In the genomic region with DNA sequence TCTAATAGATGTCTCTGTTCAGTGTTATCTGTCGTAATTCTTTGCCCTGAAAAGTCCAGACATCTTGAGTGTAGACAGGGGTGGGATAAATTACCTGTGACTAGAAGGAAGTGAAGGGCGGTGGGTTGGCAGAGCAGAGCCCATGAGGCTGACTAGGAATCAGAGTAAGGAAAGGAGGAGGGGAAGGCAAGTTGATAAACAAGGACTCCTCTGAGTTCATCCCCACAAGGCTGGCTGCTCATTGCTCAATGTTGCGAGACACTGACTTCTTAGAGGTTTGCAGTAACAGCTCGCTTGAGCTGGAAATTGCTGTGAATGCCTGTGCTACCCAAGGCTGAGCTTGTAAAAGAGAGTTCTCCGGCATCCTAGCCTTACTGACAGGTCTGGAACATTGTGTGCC, we compare ENCODE assay signal across 24 mouse cellular contexts.
A peak's percentile ranks its signal among the peaks of the same experiment; 100 is the strongest.
DNase-seq lines count a peak whose midpoint lies in the region; ATAC-seq and TF ChIP-seq lines count a peak whose summit lies in the region.
"Had no signal": no experiment of that assay in that cellular context is flagged by ENCODE, and none has a peak within 500 bp of the region (broad histone marks: within the 10 kb centered on the region; RNA-seq: fewer than 3 reads in every experiment).

No protein-coding gene starts in this region.

- TF ChIP-seq POLR2A in kidney, adult 2 months (IDR thresholded peaks at IDR 0.05; ENCODE audit: low read depth, low read length) = no peak
- TF ChIP-seq POLR2A in brain, embryonic 14.5 days (IDR thresholded peaks at IDR 0.05; ENCODE audit: borderline replicate concordance, extremely low read depth, insufficient read depth, insufficient read length, poor library complexity, severe bottlenecking) = no peak

- peak; percentile 2 for DNase-seq in embryonic facial prominence, embryonic 14.5 days (ENCODE audit: low spot score)
- DNase-seq in embryonic facial prominence, embryonic 10.5 days (ENCODE audit: low spot score) = no peak
- no peak for DNase-seq in kidney, adult 2 months
- DNase-seq in Patski (ENCODE audit: low read depth, low spot score) = peak; percentile 19
- peak; percentile 12 for DNase-seq in brain, embryonic 14.5 days (ENCODE audit: low read depth)
- no peak for DNase-seq in left cerebral cortex, postnatal 36 days (ENCODE audit: low spot score in 2 of 2)
- DNase-seq: adrenal gland, adult 8-10 months; adrenal gland, postnatal 25 days; B cell, adult 2 months; cerebellum, adult 18-20 months; cerebellum, adult 9-10 months; cerebellum, postnatal 14 days; gastrocnemius, postnatal 10 days; gastrocnemius, postnatal 36 days; heart, adult 11 months had no signal

- CTCF ChIA-PET in Patski (lab: Charles Lee) = no interaction called here

- H3K4me3 ChIP-seq in embryonic facial prominence, embryonic 14.5 days (ENCODE audit: low read depth, low read length) = no peak overlapping the region
- H3K4me3 ChIP-seq in embryonic facial prominence, embryonic 10.5 days = no peak overlapping the region
- H3K4me3 ChIP-seq in kidney, embryonic 16.5 days (ENCODE audit: low read length) = no peak overlapping the region
- H3K4me3 ChIP-seq in kidney, adult 2 months (ENCODE audit: insufficient read depth, low read depth, low read length) = no peak overlapping the region
- H3K4me3 ChIP-seq: embryonic facial prominence, embryonic 15.5 days; forebrain, embryonic 12.5 days; forebrain, embryonic 15.5 days; hindbrain, embryonic 12.5 days; hindbrain, embryonic 15.5 days had no signal

- in situ Hi-C loops in Patski (cut with MboI; ENCODE audit: low pct_unique_long_range_greater_than_20kb) = no loop called here

- no peaks in the 10 kb centered on the region for H3K9me3 ChIP-seq in embryonic facial prominence, embryonic 14.5 days (ENCODE audit: control insufficient read depth, low read length)
- no peaks in the 10 kb centered on the region for H3K9me3 ChIP-seq in embryonic facial prominence, embryonic 10.5 days
- H3K9me3 ChIP-seq in kidney, embryonic 16.5 days (ENCODE audit: low read length) = no peaks in the 10 kb centered on the region
- H3K9me3 ChIP-seq: embryonic facial prominence, embryonic 15.5 days; forebrain, embryonic 12.5 days; forebrain, embryonic 15.5 days; G1E; hindbrain, embryonic 12.5 days; hindbrain, embryonic 15.5 days had no signal

- H3K36me3 ChIP-seq in embryonic facial prominence, embryonic 14.5 days (ENCODE audit: control insufficient read depth, insufficient read depth, low read length) = no peaks in the 10 kb centered on the region
- H3K36me3 ChIP-seq in embryonic facial prominence, embryonic 10.5 days (replicated peaks) = no peaks in the 10 kb centered on the region
- no peaks in the 10 kb centered on the region for H3K36me3 ChIP-seq in kidney, embryonic 16.5 days (ENCODE audit: insufficient read depth, low read length)
- no peaks in the 10 kb centered on the region for H3K36me3 ChIP-seq in kidney, adult 2 months (ENCODE audit: control insufficient read depth, insufficient read depth, low read length)
- H3K36me3 ChIP-seq: embryonic facial prominence, embryonic 15.5 days; forebrain, embryonic 12.5 days; forebrain, embryonic 15.5 days; G1E; hindbrain, embryonic 12.5 days; hindbrain, embryonic 15.5 days had no signal

- POLR2A ChIA-PET in Patski (lab: Charles Lee) = no interaction called here

- intact Hi-C loops in left cerebral cortex, postnatal 36 days (cut with DNase I) = no loop called here

- H3K27ac ChIP-seq in embryonic facial prominence, embryonic 14.5 days (replicated peaks; ENCODE audit: low read depth, low read length) = no peak overlapping the region
- no peak overlapping the region for H3K27ac ChIP-seq in embryonic facial prominence, embryonic 10.5 days (replicated peaks)
- no peak overlapping the region for H3K27ac ChIP-seq in kidney, embryonic 16.5 days (ENCODE audit: low read length)
- no peak overlapping the region for H3K27ac ChIP-seq in kidney, adult 2 months (ENCODE audit: insufficient read depth, low read depth, low read length)
- H3K27ac ChIP-seq: embryonic facial prominence, embryonic 15.5 days; forebrain, embryonic 12.5 days; forebrain, embryonic 15.5 days; hindbrain, embryonic 12.5 days; hindbrain, embryonic 15.5 days had no signal

- no peak overlapping the region for H3K9ac ChIP-seq in embryonic facial prominence, embryonic 14.5 days (ENCODE audit: low read depth, low read length)
- H3K9ac ChIP-seq in kidney, embryonic 16.5 days (replicated peaks; ENCODE audit: low read length) = no peak overlapping the region
- H3K9ac ChIP-seq: embryonic facial prominence, embryonic 15.5 days; forebrain, embryonic 12.5 days; forebrain, embryonic 15.5 days; hindbrain, embryonic 12.5 days; hindbrain, embryonic 15.5 days had no signal

- no peak overlapping the region for H3K4me2 ChIP-seq in embryonic facial prominence, embryonic 14.5 days (ENCODE audit: low read depth, low read length)
- H3K4me2 ChIP-seq in kidney, embryonic 16.5 days (replicated peaks; ENCODE audit: low read depth, low read length) = no peak overlapping the region
- H3K4me2 ChIP-seq: embryonic facial prominence, embryonic 15.5 days; forebrain, embryonic 12.5 days; forebrain, embryonic 15.5 days; heart, embryonic 11.5 days; hindbrain, embryonic 12.5 days; hindbrain, embryonic 15.5 days had no signal

- TF ChIP-seq CTCF in kidney, adult 2 months (conservative IDR thresholded peaks at IDR 0.05; ENCODE audit: insufficient read depth, insufficient read length, low read depth, low read length) = no peak
- TF ChIP-seq CTCF in Patski (IDR thresholded peaks at IDR 0.05) = no peak
- TF ChIP-seq CTCF in brain, embryonic 14.5 days (IDR thresholded peaks at IDR 0.05; ENCODE audit: borderline replicate concordance, extremely low read depth, insufficient read depth, insufficient read length) = no peak

- 85% methylated on average over 4 of the region's 5 CpGs for WGBS in embryonic facial prominence, embryonic 14.5 days
- 74% methylated on average over 5 of the region's 5 CpGs for WGBS in embryonic facial prominence, embryonic 10.5 days
- WGBS in kidney, embryonic 16.5 days = 54% methylated on average over 5 of the region's 5 CpGs
- WGBS in kidney, adult 2 months = 65% methylated on average over 5 of the region's 5 CpGs

- ATAC-seq in embryonic facial prominence, embryonic 14.5 days (ENCODE audit: low read depth) = no peak
- ATAC-seq in kidney, embryonic 16.5 days (ENCODE audit: low FRiP score, low TSS enrichment) = peak; percentile 51; the same call in 1 of the 2 replicates
- ATAC-seq in Patski = peak; percentile 39
- ATAC-seq: forebrain, embryonic 15.5 days had no signal

- H3K27me3 ChIP-seq in embryonic facial prominence, embryonic 14.5 days (replicated peaks; ENCODE audit: control insufficient read depth, insufficient read depth, low read length) = peaks cover 4% of the 10 kb centered on the region
- H3K27me3 ChIP-seq in embryonic facial prominence, embryonic 10.5 days (replicated peaks; ENCODE audit: low read depth, poor library complexity, severe bottlenecking) = peaks cover 68% of the 10 kb centered on the region
- peaks cover 4% of the 10 kb centered on the region for H3K27me3 ChIP-seq in kidney, embryonic 16.5 days (ENCODE audit: insufficient read depth, low read length)
- H3K27me3 ChIP-seq in kidney, adult 2 months (replicated peaks; ENCODE audit: control insufficient read depth, insufficient read depth, low read length) = no peaks in the 10 kb centered on the region
- peaks cover 4% of the 10 kb centered on the region for H3K27me3 ChIP-seq in Patski
- H3K27me3 ChIP-seq: CH12.LX; forebrain, embryonic 15.5 days had no signal

- H3K4me1 ChIP-seq in embryonic facial prominence, embryonic 14.5 days (ENCODE audit: control insufficient read depth, insufficient read depth, low read length) = peaks cover 4% of the 10 kb centered on the region
- peaks cover 17% of the 10 kb centered on the region for H3K4me1 ChIP-seq in embryonic facial prominence, embryonic 10.5 days
- no peaks in the 10 kb centered on the region for H3K4me1 ChIP-seq in kidney, embryonic 16.5 days (ENCODE audit: insufficient read depth, low read length)
- no peaks in the 10 kb centered on the region for H3K4me1 ChIP-seq in kidney, adult 2 months (ENCODE audit: control insufficient read depth, insufficient read depth, low read length)
- H3K4me1 ChIP-seq: forebrain, embryonic 12.5 days; forebrain, embryonic 15.5 days; hindbrain, embryonic 12.5 days; hindbrain, embryonic 15.5 days had no signal

Comparison
In these comparisons a context has a peak if more than half of its experiments do, and no peak if none do; other contexts are left out.
1. DNase-seq: peak in embryonic facial prominence, embryonic 14.5 days (single experiment), Patski (single experiment) and brain, embryonic 14.5 days (single experiment); none in embryonic facial prominence, embryonic 10.5 days (single experiment), kidney, adult 2 months (single experiment) and left cerebral cortex, postnatal 36 days (0 of 2).